Comparison of ENCODE assay signal across 8 mouse cellular contexts in genomic region chr2:68366091-68366896, GRCm38 (mm10).
DNase-seq lines count a peak whose midpoint lies in the region; ATAC-seq and TF ChIP-seq lines count a peak whose summit lies in the region.

No protein-coding gene starts in this region.

- no peaks in the 10 kb centered on the region for H3K27me3 ChIP-seq in lung, postnatal 0 days (replicated peaks; ENCODE audit: insufficient read depth, low read length)
- no peaks in the 10 kb centered on the region for H3K27me3 ChIP-seq in liver, postnatal 0 days (ENCODE audit: insufficient read depth, low read length)

- H3K27ac ChIP-seq in lung, postnatal 0 days (ENCODE audit: low read length): no peak overlapping the region
- H3K27ac ChIP-seq in liver, postnatal 0 days (ENCODE audit: low read depth): no peak overlapping the region

- no peak for ATAC-seq in lung, postnatal 0 days
- peak; percentile 58 for ATAC-seq in granulocyte monocyte progenitor cell, adult 5-6 weeks (replicated peaks; ENCODE audit: poor library complexity, severe bottlenecking)
- ATAC-seq in liver, postnatal 0 days: no peak

- no peak overlapping the region for H3K9ac ChIP-seq in lung, postnatal 0 days (replicated peaks; ENCODE audit: low read depth)
- no peak overlapping the region for H3K9ac ChIP-seq in liver, postnatal 0 days (replicated peaks)

- H3K9me3 ChIP-seq in lung, postnatal 0 days (ENCODE audit: low read length): no peaks in the 10 kb centered on the region
- no peaks in the 10 kb centered on the region for H3K9me3 ChIP-seq in liver, postnatal 0 days (ENCODE audit: low read length)

- no peak for TF ChIP-seq EP300 in lung, postnatal 0 days (IDR thresholded peaks at IDR 0.05)
- no peak for TF ChIP-seq EP300 in liver, postnatal 0 days (IDR thresholded peaks at IDR 0.05; ENCODE audit: low read depth)

- no peak for TF ChIP-seq CTCF in lung, postnatal 0 days (IDR thresholded peaks at IDR 0.05)
- TF ChIP-seq CTCF in liver, postnatal 0 days (IDR thresholded peaks at IDR 0.05; ENCODE audit: low read depth): no peak

- DNase-seq in lung, postnatal 0 days (ENCODE audit: low spot score): peak; percentile 36
- no peak for DNase-seq in lung, postnatal 14 days
- DNase-seq in liver, postnatal 0 days: no peak
- DNase-seq in thymus, postnatal 25 days: peak; percentile 47
- no peak for DNase-seq in spleen, postnatal 36 days (ENCODE audit: low spot score in 2 of 2)
- DNase-seq in cerebellum, postnatal 36 days: no peak
- DNase-seq in kidney, postnatal 25 days: no peak

- no peaks in the 10 kb centered on the region for H3K36me3 ChIP-seq in lung, postnatal 0 days (ENCODE audit: insufficient read depth, low read length)
- H3K36me3 ChIP-seq in liver, postnatal 0 days (replicated peaks; ENCODE audit: insufficient read depth, low read length): no peaks in the 10 kb centered on the region

- H3K4me3 ChIP-seq in lung, postnatal 0 days (ENCODE audit: low read depth, low read length): no peak overlapping the region
- H3K4me3 ChIP-seq in liver, postnatal 0 days (ENCODE audit: low read depth, low read length): no peak overlapping the region

- no peaks in the 10 kb centered on the region for H3K4me1 ChIP-seq in lung, postnatal 0 days (ENCODE audit: insufficient read depth, low read depth, low read length)
- no peaks in the 10 kb centered on the region for H3K4me1 ChIP-seq in liver, postnatal 0 days (ENCODE audit: insufficient read depth)

- no peak overlapping the region for H3K4me2 ChIP-seq in lung, postnatal 0 days (replicated peaks; ENCODE audit: low read depth, low read length)
- H3K4me2 ChIP-seq in liver, postnatal 0 days (ENCODE audit: low read depth, low read length): peak overlapping the region; percentile 40

- 32% methylated on average over 18 of the region's 18 CpGs for WGBS in lung, postnatal 0 days
- WGBS in liver, postnatal 0 days (ENCODE audit: insufficient replicate concordance): 19% methylated on average over 18 of the region's 18 CpGs

Comparison
In these comparisons a context has a peak if more than half of its experiments do, and no peak if none do; other contexts are left out.
1. DNase-seq: peak in lung, postnatal 0 days (single experiment) and thymus, postnatal 25 days (single experiment); none in lung, postnatal 14 days (single experiment), liver, postnatal 0 days (single experiment), spleen, postnatal 36 days (0 of 2), cerebellum, postnatal 36 days (0 of 2) and kidney, postnatal 25 days (0 of 2).